Mouse (Mus musculus): ENCODE results near the gene Tceal7.

DNA sequence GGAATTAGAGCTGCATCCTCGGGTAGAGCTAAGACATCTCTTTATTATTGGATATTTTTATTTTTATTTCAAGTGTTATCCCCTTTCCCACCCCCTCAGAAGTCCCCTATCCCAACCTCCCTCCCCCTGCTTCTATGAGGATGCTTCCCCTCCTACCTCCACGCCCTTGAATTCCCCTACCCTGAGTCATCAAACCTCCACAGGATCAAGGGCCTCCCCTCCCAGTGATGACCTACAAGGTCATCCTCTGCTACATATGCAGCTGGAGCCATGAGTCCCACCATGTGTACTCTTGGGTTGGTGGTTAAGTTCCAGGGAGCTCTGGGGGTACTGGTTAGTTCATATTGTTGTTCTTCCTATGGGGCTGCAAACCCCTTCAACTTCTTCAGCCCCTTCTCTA is 1.2 kb upstream of the Tceal7 start:
- no peak for TF ChIP-seq CTCF (IDR thresholded peaks at IDR 0.05; ENCODE audit: insufficient read depth, low read length)
- TF ChIP-seq POLR2A (IDR thresholded peaks at IDR 0.05; ENCODE audit: borderline replicate concordance, extremely low read depth, low read depth, low read length) = no peak

Measured in lung, adult 2 months (tissue).